Mouse (Mus musculus) adrenal gland (tissue): ENCODE data around the gene Syt5.

Experiments
- intact Hi-C: fragments of 180-260 bp; cut with DNase I; formaldehyde crosslinking; loops from one replicate; pipeline ENCODE4 v1.15.1; 2025

The Syt5 gene

DNA sequence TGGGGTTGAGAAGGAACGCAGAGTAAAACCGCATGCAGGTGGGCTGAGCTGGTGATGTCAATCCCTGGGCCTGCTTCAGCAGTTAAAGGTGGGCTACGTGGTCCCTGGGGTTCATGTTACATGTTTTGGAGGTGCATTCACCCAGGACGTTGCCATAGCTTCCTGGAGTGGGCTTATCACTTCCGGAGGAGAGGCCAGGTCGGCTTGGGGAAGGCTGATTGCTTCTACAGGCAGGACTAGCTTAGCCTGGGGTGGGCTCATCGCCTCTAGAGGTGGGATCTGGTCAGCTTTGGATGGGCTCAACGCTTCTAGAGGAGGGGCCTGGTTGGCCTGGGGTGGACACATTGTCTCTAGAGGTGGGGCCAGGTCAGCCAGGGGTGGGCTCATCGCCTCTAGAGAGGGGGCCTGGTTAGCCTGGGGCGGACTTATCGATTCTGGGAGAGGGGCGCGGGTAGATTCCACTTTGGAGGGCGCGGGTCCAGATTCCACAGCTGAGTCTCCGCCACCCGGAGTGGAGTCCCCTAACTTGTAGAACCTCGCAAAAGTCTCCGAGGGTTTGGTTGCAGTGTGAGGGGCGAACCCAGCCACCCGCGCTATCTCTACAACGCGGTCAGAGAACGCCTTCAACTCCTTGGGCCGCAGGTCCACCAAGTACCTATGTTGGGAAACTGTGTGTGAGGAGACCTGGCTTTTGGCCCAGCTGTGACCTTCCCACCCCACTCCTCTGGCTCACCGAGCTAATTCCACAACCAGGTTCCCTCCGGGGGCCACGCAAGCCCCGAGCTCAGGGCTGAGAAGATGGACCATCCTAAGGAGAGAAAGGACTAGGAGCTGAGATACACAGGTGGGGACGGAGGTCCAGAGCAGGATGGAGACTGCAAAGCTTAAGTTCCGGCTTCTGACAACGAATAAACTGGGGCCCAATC is 23.9 kb downstream of the Syt5 start:
- intact Hi-C loops, result loop anchor here (5.0 kb wide), 1 partner anchor 91 kb away; no protein-coding TSS in a partner anchor

DNA sequence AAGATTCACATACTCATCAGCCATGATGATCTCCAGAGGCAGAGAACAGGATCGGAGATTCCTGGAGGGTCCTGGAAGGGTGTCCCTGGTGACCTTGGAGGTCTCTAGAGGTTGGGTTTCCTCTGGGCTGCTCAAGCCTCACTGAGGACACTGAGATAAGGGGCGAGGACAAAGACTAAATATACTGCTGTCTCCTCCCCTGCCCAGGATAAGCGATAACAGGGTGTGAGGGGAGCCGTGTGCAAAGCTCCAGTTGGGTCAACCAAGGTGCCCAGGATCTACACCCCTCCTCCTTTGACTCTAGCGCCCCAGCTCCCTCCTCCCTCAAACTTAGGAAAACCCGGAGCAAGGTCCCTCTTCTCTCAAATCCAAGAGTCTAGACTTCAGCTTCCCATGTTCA is 25.0 kb downstream of the Syt5 start:
- intact Hi-C loops, result loop anchor here (5.0 kb wide), 1 partner anchor 90 kb away; no protein-coding TSS in a partner anchor

DNA sequence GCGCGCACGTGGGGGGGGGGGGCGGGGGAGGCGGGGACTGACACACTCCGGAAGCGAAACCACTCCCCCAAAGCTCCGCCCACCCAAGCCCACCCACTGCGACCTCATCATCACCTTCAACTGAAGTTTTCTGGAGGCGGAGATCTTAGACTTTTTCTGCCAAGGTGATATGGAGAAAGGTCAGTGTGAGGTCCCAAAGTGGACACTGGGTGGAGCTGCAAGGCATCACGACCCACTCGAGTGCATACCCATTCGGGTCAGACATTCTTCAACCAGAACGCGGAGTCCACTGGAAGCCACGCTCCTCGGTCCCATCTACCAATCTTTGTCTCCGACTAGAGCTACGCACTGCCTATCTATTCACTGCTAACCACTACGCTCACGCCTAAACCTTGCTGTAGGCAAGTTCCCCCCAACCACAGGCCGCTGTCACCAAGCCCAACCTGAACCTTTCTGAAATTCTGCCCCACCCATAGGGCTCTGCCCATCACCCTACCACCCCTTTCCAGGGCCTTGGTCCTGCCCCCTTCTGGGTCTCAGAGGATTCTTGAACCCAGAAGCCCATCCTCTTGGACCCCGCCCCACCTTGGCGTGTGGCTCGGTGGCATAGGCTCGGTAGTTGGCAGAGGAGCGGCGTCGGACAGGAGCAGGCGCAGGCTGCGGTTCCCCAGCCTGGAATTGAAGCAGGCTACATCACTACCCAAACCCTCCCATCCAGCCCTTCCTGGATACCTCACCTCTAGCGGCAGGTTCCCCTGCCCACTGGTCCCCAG is 25.9 kb downstream of the Syt5 start:
- intact Hi-C loops, result loop anchor here (5.0 kb wide), 1 partner anchor 89 kb away; no protein-coding TSS in a partner anchor

DNA sequence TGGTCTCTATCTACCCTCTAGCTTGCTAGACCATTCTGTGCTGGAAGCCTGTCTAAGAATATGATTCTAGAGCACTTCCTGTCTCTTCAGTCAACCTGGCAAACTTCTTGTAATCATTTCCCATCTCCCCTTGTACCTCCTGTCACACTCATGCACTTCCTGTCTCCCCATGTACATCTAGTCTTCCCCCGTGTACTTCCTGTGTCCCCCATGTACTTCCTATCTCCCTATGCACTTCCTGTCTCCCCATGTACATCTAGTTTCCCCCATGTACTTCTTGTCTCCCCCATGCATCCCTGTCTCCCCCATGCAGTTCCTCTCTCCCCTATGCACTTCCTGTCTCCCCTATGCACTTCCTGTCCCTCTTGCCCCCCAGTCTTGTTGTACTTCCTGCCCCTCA is 28.9 kb downstream of the Syt5 start:
- intact Hi-C loops, result no loop called here

DNA sequence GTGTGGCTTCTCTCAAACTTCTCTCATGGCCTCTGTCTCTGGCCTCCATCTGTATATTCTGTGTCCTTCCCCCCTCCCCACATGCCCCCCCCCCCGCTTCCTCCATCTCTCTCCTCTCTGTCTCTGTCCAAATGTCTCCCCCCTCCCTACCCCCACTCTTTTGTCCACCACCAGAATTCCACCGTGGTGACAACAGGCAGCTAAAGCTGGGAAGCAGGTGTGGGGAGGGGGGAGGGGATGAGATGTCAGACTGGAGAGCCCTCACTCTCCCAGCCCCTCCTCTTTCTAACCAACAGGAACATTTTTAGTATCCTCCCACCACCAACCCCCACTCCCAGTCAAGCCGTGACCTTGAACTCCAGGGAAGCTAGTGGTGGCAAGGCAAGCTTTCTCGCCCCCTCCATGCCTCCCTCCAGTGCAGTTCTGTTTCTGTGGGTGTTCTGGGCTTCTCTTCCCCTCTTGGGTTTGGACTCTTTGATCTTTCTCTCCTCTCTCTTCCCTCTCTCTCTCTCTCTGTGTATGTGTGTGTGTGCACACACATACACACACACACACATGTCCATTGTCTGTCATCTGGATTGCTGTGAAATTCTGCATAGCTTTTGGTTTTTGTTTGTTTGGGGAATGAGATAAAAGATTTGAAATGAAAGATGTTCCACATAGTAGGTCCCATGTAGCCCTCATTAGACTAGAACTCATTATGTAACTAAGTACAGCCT is 30.9 kb downstream of the Syt5 start, which contains the start of gene Tnnt1:
TSS of gene Tnnt1 (minus strand) at position 51 of the 719 bp plus-strand sequence.
- intact Hi-C loops, result no loop called here

DNA sequence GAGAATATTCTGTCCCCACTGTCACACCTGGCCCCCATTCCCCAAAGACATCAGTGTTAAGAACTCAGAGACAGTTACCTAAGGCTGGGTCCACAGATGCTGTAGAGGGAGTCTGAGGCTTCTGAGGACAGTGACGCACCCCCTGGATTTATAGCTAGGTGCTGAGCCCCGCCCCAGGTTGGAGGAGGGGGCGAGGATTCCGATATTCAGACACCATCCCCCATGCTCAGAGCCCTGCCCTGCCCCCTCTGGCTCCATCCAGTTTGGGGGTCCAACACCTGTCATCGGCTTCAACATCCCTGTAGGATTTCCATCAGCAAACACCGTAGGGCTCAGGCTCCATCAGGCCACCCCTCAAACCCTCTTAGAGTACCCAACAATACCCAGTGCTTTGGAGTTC is 31.5 kb downstream of the Syt5 start:
- intact Hi-C loops, result no loop called here

DNA sequence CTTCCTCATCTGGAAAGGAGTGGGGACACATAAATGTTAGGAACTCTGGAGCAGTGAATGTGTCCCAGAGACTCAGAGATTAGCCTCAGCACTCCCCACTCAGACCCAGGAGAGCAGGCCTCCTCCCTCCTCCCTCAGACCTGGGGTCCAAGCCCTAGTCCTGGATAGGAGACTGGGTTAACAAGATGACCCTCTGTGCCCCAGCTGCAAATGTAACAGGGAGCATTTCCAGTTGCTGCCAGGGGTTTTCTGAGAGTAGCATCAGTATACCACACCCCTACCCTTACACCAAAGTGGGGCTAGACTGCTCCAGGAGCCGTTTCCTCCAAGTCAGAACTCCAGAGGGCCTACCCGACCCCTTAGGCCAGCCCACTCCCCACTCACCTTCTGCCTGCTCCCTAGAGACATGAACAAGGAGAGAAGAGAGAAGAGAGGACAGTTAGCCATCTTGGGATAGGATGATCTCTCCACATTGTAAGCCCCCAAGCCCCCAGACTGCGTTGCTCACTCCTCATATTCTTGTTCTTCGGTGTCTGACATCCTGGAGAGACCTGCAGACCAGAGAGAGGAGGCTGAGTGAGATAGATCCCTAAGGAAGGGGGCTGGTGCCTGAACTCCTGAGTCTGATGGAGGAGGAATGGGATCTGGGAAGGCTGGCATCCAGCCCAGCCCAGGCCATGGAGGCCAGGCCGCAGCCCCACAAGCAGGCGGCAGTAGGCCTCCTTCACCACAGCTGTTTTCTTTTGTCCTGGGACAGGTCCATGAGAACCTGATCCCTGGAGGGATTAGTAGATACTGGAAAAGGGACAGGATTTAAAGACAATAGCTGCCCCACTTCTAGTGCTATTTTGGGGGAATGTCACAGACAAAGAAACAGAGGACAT is 33.3 kb downstream of the Syt5 start:
- intact Hi-C loops, result no loop called here

DNA sequence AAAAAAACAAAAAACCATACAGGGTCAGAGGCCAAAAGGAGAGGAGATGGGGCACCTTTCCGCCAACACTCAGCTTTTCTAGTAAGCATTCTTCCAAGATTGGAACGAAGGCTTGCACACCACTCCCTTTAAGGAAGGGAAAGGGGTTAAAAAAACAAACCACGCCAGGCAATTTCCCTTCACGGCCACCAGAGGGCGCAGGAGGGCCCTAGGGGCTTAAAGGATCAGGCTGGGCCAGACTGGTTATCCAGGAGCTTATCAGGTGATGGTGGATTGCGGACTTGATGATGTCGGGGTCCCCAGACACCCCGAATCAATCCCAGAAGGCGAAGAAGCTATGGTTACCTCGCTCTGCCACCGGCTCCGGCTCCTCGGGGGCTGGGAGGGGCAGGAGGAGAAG is 34.1 kb downstream of the Syt5 start:
- intact Hi-C loops, result no loop called here

DNA sequence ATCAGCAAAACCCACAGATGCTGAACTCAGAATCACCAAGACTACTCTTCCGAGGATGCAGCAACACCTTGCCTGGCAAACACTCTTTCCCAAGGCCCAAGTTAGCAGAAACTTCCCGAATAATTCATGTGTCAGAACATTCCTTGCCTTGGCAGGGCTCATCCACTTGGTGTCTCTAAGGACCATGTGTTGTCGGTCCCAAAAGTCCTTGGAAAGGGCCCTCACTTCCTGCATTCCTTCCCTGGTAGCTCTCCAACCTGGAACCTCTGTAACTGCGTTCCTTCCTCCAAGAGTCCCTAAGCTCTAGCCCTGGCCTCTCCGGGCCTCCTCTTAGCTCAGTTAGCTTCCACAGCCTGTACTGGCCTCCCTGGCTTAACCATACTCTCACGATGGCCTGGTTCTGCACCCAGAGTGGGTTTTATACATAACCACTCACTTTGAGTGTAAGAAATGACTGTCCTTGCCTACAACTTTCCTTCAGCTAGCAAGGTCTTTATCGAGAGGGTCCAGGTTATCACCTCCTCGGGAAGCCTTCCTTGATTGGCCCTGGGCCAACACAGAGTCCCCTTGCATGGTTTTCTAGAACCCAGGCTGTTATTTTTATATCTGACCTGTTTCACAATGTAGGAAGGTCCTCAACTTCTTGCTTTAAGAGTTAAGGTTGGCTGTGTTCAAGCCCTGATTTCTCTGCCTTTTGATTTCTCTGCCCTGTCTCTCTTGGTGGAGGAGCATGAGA is 35.7 kb downstream of the Syt5 start:
- intact Hi-C loops, result no loop called here

DNA sequence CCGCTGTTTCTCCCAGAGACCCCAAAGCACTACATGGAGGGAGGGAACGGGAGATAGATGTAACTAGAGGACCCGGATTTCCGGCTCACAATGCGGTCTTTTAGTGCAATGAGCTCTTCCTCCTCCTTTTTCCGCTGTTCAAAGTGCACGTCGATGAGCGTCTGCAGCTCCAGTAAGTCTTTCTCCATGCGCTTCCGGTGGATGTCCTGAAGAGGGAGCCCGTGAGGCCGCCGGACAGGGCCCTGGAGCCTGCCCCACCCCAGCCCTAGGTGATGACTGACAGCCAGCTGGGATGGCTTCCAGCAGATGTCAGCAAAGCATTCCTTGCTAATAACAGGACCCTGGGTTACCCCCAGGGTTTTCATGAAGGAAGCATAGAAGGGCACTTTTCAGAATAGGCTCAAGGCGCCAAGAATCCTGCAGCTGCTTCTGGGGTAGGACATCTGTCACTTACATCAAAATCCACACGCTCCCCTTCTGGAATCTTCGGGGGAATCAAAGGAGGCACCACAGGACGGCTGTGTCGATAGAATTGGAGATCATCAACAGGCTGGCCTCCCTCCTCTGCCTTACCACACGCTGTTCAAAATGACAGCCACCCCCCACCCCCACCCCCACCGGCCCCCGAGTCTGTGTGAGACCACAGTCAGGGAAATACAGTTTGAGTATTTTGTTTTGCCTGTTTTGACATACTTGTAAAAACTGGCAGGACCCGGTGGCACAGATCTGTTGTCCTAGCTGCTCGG is 37.3 kb downstream of the Syt5 start:
- intact Hi-C loops, result no loop called here

DNA sequence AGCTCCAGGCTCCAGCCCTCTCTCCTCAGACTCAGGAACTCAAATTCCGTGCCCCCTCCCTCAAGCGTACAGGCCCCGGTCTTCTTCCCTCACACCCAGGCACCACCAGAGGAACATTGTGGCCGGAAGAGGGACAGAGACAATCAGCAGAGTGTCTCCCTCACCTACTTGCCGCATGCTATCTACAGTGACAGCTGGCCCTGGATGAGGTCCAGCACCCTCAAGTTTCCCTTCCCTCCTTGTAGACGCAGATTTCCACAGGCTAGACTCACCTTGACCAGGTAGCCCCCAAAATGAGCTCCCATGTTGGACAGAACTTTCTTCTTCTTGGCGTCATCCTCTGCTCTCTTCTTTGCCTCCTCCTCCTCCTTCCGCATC is 38.6 kb downstream of the Syt5 start:
- intact Hi-C loops, result no loop called here

DNA sequence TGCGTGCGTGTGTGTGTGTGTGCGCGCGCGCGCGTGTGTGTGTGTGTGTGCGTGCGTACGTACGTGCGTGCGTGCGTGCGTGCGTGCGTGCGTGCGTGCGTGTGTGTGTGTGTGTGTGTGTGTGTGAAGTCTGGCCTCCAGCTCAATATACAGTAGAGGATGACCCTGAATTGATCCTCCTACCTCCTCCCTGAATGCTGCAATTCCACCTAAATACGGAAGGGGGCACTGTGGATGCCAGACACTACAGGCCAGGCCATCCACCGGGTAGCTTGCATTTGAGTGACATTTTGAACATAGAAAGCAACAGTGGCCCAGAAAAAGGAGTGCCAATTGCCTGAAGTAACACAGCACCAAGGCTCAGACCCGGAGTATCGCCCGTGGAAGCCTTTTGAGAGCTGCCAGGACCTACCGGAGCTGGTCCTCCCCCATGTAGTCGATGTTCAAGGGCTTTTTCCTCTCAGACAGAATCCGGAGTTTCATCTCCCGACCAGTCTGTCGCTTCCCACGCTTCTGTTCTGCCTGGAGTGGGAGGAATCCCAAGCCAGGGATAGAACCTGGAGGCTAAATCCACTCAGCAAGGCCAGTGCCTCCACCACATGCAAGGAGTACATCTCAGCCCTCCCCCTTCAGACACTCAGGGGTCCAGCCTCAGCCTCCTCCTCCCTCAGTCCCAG is 39.1 kb downstream of the Syt5 start:
- intact Hi-C loops, result no loop called here

DNA sequence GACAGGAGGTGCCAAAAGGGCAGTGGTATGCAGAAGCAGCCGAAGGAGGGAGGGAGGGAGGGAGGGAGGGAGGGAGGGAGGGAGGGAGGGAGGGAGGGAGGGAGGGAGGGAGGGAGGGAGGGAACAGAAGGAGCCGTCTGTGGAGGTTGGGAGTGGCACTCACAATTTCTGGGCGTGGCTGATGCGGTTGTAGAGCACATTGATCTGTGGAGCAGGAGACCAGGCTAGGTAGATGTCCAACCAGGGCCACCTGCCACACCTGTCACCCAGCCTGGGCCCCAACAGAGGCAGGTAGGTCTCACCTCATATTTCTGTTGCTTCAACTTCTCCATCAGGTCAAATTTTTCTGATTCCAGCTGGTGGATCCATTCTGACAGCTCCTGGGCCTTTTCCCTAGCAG is 40.1 kb downstream of the Syt5 start:
- intact Hi-C loops, result no loop called here

DNA sequence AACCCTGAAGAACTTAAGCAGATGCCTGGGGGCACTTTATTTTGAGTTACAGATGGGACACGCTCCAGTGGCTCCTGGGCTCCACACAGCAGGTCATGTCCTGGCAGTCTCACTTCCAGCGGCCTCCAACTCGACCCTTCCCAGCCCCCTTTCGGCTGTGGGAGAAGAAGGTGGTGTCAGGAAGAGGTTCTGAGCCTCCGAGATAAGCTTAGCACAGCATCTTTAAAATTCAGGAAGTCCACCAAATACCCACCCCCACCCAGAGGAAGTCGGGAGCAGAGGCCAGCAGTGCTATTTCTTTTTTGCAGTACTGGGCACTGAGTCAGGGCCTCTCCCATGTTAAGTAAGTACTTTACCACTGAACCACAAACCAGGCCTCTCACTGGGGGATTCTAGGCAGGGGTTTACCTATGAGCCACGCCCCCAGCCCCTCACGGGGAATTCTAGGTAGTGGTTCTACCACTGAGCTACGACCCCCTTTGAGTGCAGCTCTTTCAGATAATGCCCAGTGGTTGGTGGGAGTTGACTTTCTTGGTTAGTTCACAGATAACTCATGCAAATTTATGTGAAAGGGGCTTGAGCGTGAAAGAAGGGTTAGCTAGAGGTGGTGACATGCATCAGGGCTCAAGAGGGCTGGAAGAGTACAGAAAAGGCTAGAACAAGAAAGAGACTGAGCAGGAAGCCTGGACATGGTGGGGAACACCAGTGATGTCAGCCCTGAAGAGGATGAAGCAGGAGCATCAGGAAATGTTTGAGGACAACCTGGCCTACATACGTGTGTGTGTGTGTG is 42.5 kb downstream of the Syt5 start:
- intact Hi-C loops, result no loop called here

DNA sequence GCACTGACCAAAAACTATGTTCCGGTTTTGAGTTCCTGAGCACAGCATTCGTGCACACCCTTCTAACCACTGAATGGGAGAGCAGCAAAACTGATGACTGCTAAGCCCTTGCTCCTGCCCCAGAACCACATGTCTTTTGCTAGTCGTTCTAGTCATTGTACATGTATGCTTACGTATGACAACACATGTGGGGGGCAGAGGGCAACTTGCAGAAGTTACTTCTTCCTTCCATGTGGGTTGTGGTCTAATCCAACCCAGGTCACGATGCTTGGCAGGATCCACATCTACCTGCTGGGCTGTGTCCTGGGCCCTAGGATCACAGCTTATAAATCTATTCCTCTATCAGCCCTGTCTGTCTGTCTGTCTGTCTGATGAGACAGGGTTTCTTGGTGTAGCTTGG is 43.5 kb downstream of the Syt5 start:
- intact Hi-C loops, result no loop called here

DNA sequence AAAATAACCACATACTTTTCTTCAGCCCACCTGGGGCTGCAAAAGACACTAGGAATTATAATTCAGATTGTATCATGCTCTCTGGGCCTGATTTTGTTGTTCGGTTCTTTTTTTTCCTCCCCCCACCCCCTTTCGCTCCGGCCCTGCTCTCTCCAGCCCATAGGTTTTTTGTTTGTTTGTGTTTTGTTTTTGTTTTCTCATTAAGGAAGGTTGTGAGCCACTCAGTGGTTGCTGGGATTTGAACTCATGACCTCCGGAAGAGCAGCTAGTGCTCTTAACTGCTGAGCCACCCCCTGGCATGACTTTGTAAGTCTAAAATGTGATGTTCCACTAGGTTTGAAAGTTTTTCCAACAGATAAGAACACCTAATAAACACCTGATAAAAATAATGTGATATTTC is 44.2 kb downstream of the Syt5 start:
- intact Hi-C loops, result no loop called here

DNA sequence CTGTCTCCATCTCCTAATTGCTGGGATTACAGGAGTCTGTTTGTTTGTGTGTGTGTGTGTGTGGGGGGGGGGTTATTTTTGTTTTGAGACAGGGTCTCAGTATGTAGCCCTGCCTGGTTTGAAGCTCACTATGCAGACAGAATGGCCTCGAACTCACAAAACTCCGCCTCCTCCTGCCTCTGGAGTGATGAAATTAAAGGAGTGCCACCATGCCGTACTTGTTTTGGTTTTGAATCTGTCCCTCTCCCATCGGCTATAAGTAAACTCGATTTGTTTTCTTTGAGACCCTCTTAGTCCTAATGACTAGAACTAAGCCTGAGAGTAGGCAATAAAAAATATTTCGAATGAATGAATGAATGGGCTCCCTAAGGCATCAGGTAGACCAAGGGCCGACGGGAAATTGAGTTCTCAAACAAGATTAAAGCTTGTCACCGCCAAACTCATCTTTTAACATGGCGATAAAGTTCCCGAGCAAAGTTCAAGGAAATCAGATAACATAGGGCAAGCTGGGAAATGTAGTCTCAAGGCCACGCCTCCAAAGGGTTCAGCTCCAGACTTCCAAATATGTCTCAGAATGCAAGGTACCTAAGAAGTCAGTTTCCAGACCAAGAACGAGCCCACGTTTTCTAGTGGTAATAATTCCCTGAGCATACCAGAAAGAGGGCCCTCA is 44.8 kb downstream of the Syt5 start:
- intact Hi-C loops, result no loop called here
